Mouse (Mus musculus) liver, adult 2 months (tissue): ENCODE measurements around the gene Galnt15. TPM values are rescaled to one million over a fixed set of nuclear protein-coding genes. Genes with fewer than 3 reads are reported as not detected.

Experiments
- DNase-seq: peaks from one replicate; pipeline ENCODE4 v3.0.0-alpha.2; 2011; ENCODE audit warnings: low read depth, low spot score; ENCODE audit errors: extremely low read depth
- H3K27ac ChIP-seq: fragments of 200-500 bp; replicated peaks from 2 replicates; pipeline ENCODE4 v1.5.1; 2012; ENCODE audit warnings: low read depth, mild to moderate bottlenecking, control low read depth, inconsistent platforms, low read length; ENCODE audit not compliant: insufficient read depth
- H3K27me3 ChIP-seq: fragments of 200-500 bp; 2 replicates; pipeline ENCODE4 v1.6.1; 2012; ENCODE audit warnings: mild to moderate bottlenecking, moderate library complexity, low read length, inconsistent platforms; ENCODE audit not compliant: control insufficient read depth, insufficient read depth
- H3K36me3 ChIP-seq: fragments of 200-500 bp; 2 replicates; pipeline ENCODE4 v1.6.1; 2012; ENCODE audit warnings: low read length, inconsistent platforms; ENCODE audit not compliant: control insufficient read depth, insufficient read depth
- H3K4me1 ChIP-seq: fragments of 200-500 bp; 2 replicates; pipeline ENCODE4 v1.6.1; 2011; ENCODE audit warnings: low read length; ENCODE audit not compliant: control insufficient read depth, insufficient read depth
- H3K4me3 ChIP-seq: fragments of 200-500 bp; 2 replicates; pipeline ENCODE4 v1.5.1; 2011; ENCODE audit warnings: low read depth, mild to moderate bottlenecking, control low read depth, low read length, moderate library complexity; ENCODE audit not compliant: insufficient read depth
- H3K79me2 ChIP-seq: fragments of 200-500 bp; 2 replicates; pipeline ENCODE4 v1.6.1; 2012; ENCODE audit warnings: inconsistent platforms, mild to moderate bottlenecking, low read length, moderate library complexity; ENCODE audit not compliant: control insufficient read depth, insufficient read depth
- H3K9ac ChIP-seq: fragments of 200-500 bp; 2 replicates; pipeline ENCODE4 v1.6.1; 2012; ENCODE audit warnings: low read depth, mild to moderate bottlenecking, control low read depth, inconsistent platforms, low read length
- CTCF ChIP-seq: fragments of 200-500 bp; IDR thresholded peaks from 2 replicates; pipeline ENCODE4 v1.5.1; 2011; ENCODE audit warnings: low read depth, low read length, control low read depth
- POLR2A ChIP-seq: fragments of 200-500 bp; IDR thresholded peaks from 2 replicates; pipeline ENCODE4 v1.6.1; 2011; ENCODE audit warnings: low read length, control low read depth; ENCODE audit not compliant: insufficient read depth; ENCODE audit errors: extremely low read depth
- WGBS: fragments of 180-500 bp; shearing (Covaris S2); methylation state at CpG from one replicate; pipeline ENCODE4 v1.1.7; 2018; 5-methylcytosine and 5-hydroxymethylcytosine counted together
- polyA plus RNA-seq: library from polyadenylated mRNA; depleted of rRNA; stranded (reverse); fragments of >200 nt; gene quantifications from 2 replicates; pipeline ENCODE4 v1.2.3, GENCODE M21; 2012
- total RNA-seq: library from RNA; depleted of rRNA; stranded (reverse); fragments of >200 nt; gene quantifications from 2 replicates; pipeline ENCODE4 v1.2.3, GENCODE M21; 2014

Gene Galnt15
- total and polyA plus RNA-seq, 2 experiments = 0.62 to 0.92 TPM

DNA sequence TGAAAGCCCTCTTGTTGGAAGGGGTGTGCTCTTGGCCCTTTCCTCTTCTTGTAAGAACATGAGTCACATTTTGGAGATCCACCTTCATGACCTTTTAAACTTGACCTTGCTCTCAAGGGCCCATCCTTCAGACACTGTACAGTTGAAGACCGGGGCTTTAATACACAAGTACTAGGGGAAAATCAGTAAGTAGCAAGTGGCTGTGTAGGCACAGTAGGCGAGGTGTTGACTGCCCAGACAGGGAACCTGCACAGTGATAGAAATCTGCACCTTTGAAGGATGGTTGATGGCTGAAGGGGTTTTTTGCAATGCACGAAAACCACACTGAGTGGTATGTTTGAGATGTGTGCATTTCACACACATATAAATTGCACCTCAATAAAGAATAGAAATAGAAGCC lies 12.3 kb upstream of the Galnt15 start:
- DNase-seq = no peak
- no peak overlapping the region for H3K9ac ChIP-seq
- no peaks in the 10 kb centered on the region for H3K4me1 ChIP-seq
- no peaks in the 10 kb centered on the region for H3K27me3 ChIP-seq
- H3K79me2 ChIP-seq = no peaks in the 10 kb centered on the region
- TF ChIP-seq CTCF (no peak), POLR2A (no peak)
- H3K4me3 ChIP-seq = no peak overlapping the region
- H3K36me3 ChIP-seq = no peaks in the 10 kb centered on the region
- WGBS = 90% methylated on average over 3 of the region's 3 CpGs
- no peak overlapping the region for H3K27ac ChIP-seq

DNA sequence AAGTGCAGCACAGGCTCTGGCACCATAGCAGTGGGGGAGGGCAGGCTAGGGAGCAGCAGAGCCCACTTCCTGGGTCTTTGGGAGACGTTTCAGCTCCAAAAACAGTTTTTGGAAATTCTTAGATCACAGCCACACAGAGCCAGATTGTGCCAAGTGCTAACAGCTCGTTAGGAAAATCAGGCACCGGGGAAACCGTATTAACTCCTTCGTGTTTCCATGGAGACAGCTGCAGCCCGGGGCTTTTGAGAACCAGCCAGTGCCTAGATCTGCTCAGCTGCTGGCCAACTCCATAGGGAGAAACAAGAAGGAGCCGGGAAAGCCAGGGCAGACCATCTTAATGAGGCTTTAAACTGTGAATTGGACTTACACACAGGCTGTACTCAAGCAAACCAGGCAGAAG lies 11.9 kb upstream of the Galnt15 start:
- no peaks in the 10 kb centered on the region for H3K79me2 ChIP-seq
- TF ChIP-seq CTCF = no peak
- TF ChIP-seq POLR2A = no peak
- no peak for DNase-seq
- WGBS = 48% methylated on average over 7 of the region's 7 CpGs
- H3K36me3 ChIP-seq = no peaks in the 10 kb centered on the region
- H3K27me3 ChIP-seq = no peaks in the 10 kb centered on the region
- no peak overlapping the region for H3K27ac ChIP-seq
- no peaks in the 10 kb centered on the region for H3K4me1 ChIP-seq
- no peak overlapping the region for H3K9ac ChIP-seq
- no peak overlapping the region for H3K4me3 ChIP-seq

DNA sequence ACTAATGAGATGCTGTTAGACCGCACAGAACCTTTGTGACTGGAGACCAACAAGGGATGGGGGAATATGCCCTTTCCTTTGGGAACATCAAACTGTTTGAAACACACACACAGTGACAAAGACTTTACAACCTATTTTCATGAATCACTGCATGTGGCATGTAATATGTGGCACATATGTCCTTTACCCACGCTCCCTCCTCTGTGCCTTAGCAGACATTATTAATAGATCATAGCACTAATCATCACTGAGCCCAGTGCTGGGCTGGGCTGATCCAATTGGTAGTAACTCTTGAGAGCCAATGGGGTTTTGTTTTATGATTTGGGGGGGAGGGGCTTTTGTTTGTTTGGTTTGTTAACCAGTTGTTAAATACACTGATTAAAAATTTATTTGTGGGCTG lies 11.3 kb upstream of the Galnt15 start:
- WGBS = 99% methylated on average over 2 of the region's 2 CpGs
- Histone ChIP-seq H3K27me3 (no peaks in the 10 kb centered on the region), H3K4me3 (no peak overlapping the region), H3K36me3 (no peaks in the 10 kb centered on the region), H3K27ac (no peak overlapping the region), H3K9ac (no peak overlapping the region), H3K4me1 (no peaks in the 10 kb centered on the region), H3K79me2 (no peaks in the 10 kb centered on the region)
- no peak for TF ChIP-seq POLR2A
- TF ChIP-seq CTCF = no peak
- DNase-seq = no peak

GRCm38 (mm10) chr14:32019091-32019490 lies 9.7 kb upstream of the Galnt15 start:
- Histone ChIP-seq H3K36me3 (no peaks in the 10 kb centered on the region), H3K9ac (no peak overlapping the region), H3K4me3 (no peak overlapping the region), H3K79me2 (no peaks in the 10 kb centered on the region), H3K27me3 (no peaks in the 10 kb centered on the region), H3K27ac (no peak overlapping the region), H3K4me1 (no peaks in the 10 kb centered on the region)
- TF ChIP-seq CTCF = no peak
- TF ChIP-seq POLR2A = no peak
- WGBS = 93% methylated on average over 8 of the region's 8 CpGs
- DNase-seq = no peak

DNA sequence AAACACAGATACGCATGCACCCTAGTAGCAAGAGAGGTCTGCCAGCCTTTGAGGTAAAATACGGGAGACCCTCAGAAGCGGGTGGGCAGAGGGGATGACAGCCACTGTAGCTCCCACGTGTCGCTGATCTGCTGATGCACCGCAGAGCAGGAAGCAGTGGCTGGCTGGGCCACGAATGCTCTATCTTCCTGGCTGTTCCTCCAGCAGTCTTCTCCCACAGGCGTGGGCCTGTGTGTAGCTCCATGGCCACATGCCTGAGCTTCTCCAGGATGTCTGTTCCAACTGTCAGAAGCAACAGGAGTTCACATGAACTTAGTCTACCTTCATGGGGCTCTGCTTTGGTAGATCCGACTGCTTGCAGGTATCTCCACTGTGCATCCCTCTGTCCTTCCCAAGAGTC lies 6.8 kb upstream of the Galnt15 start:
- no peak for DNase-seq
- H3K27ac ChIP-seq = no peak overlapping the region
- no peak overlapping the region for H3K9ac ChIP-seq
- no peak overlapping the region for H3K4me3 ChIP-seq
- TF ChIP-seq CTCF = no peak
- no peak for TF ChIP-seq POLR2A
- no peaks in the 10 kb centered on the region for H3K27me3 ChIP-seq
- H3K79me2 ChIP-seq = no peaks in the 10 kb centered on the region
- no peaks in the 10 kb centered on the region for H3K4me1 ChIP-seq
- no peaks in the 10 kb centered on the region for H3K36me3 ChIP-seq
- WGBS = 46% methylated on average over 9 of the region's 9 CpGs

DNA sequence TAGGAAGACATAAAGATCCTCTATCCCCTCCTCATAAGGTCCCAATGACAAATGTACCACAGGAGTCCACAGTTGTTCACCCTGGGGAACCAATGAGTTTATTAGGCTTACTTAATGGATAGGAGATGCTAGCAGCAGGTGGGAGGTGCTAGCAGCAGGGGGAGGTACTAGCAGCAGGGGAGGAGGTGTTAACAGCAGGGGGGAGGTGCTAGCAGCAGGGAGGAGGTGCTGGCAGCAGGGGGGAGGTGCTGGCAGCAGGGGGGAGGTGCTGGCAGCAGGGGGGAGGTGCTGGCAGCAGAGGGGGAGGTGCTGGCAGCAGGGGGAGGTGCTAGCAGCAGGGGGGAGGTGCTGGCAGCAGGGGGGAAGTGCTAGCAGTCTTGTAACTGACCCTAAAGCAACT lies 6.3 kb upstream of the Galnt15 start:
- peak; percentile 22 for DNase-seq
- H3K36me3 ChIP-seq = no peaks in the 10 kb centered on the region
- no peaks in the 10 kb centered on the region for H3K27me3 ChIP-seq
- no peak overlapping the region for H3K27ac ChIP-seq
- H3K9ac ChIP-seq = no peak overlapping the region
- no peak for TF ChIP-seq POLR2A
- no peak for TF ChIP-seq CTCF
- H3K79me2 ChIP-seq = no peaks in the 10 kb centered on the region
- no peaks in the 10 kb centered on the region for H3K4me1 ChIP-seq
- H3K4me3 ChIP-seq = no peak overlapping the region

DNA sequence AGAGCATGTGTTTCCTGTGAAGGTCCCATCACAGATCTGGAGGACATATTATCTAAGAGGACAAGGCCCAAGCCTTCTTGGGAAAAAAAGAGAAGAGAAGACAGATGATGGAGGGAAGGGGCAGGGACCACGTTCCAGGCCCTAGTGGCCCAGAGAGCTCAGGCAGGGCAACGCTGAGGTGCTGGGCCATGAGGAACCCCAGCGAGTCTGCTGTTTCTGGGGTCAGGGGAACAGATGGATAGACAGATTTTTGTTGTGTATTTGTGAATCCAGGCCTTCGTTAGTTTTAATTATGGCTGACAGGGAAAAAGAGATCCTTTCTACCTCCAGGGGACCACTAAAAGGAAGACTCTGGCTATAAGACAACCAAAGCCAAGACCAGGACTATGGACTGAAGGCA lies 4.9 kb upstream of the Galnt15 start:
- DNase-seq = no peak
- Histone ChIP-seq H3K27me3 (no peaks in the 10 kb centered on the region), H3K36me3 (no peaks in the 10 kb centered on the region), H3K9ac (no peak overlapping the region), H3K4me1 (no peaks in the 10 kb centered on the region), H3K4me3 (no peak overlapping the region), H3K27ac (no peak overlapping the region), H3K79me2 (no peaks in the 10 kb centered on the region)
- 93% methylated on average over 4 of the region's 4 CpGs for WGBS
- TF ChIP-seq POLR2A = no peak
- TF ChIP-seq CTCF = no peak
